Mouse (Mus musculus) CH12.LX (cell line): ENCODE results near the gene Pdyn. TPM values are rescaled to one million over a fixed set of nuclear protein-coding genes. Genes with fewer than 3 reads are reported as not detected.

ENCODE experiments used
- DNase-seq: peaks from one replicate; pipeline ENCODE4 v3.0.0-alpha.2; 2013; ENCODE audit errors: extremely low read depth
- H3K27ac ChIP-seq: 2 replicates; pipeline ENCODE4 v1.5.1; 2012; ENCODE audit warnings: low read depth, mild to moderate bottlenecking, control low read depth, moderate library complexity; ENCODE audit not compliant: insufficient read depth
- H3K27me3 ChIP-seq: replicated peaks from 2 replicates; pipeline ENCODE3; 2012; ENCODE audit warnings: inconsistent platforms
- H3K36me3 ChIP-seq, 2 experiments: replicated peaks in 1 of 2; 2 replicates each; pipeline versions ENCODE3 to v1.6.1; 2012; ENCODE audit warnings: inconsistent platforms in 1 of 2, low read length in 1 of 2, mild to moderate bottlenecking in 1 of 2, mixed read lengths in 1 of 2, moderate library complexity in 1 of 2; ENCODE audit not compliant: control insufficient read depth in 1 of 2, insufficient read depth in 1 of 2
- H3K4me1 ChIP-seq, 2 experiments: 2 replicates each; pipeline ENCODE4 v1.6.1; 2012; ENCODE audit warnings: inconsistent platforms in 1 of 2, moderate library complexity in 1 of 2; ENCODE audit not compliant: insufficient read depth in 2 of 2, control insufficient read depth in 1 of 2
- H3K4me2 ChIP-seq: 2 replicates; pipeline ENCODE4 v1.6.1; 2012; ENCODE audit warnings: low read depth, mild to moderate bottlenecking, control low read depth; ENCODE audit not compliant: poor library complexity, insufficient read depth, severe bottlenecking
- H3K4me3 ChIP-seq, 3 experiments: fragments of 150-350 bp in 1 of 3; sonication (generic) in 1 of 3; replicated peaks in 1 of 3; 2 replicates each; pipeline versions ENCODE3 to v1.5.1; 2011 to 2012; ENCODE audit warnings: low read depth in 2 of 3, low read length in 2 of 3, mild to moderate bottlenecking in 2 of 3, moderate library complexity in 2 of 3, control low read depth in 1 of 3, improper control_type of control experiment in 1 of 3, inconsistent platforms in 1 of 3, mixed read lengths in 1 of 3; ENCODE audit not compliant: poor library complexity in 1 of 3
- H3K79me2 ChIP-seq: replicated peaks from 2 replicates; pipeline ENCODE4 v1.6.1; 2012; ENCODE audit warnings: mild to moderate bottlenecking, moderate library complexity; ENCODE audit not compliant: control insufficient read depth, poor library complexity, insufficient read depth, severe bottlenecking; ENCODE audit errors: extremely low read depth
- H3K9ac ChIP-seq: 2 replicates; pipeline ENCODE4 v1.6.1; 2012; ENCODE audit warnings: low read depth, mild to moderate bottlenecking, control low read depth, moderate library complexity; ENCODE audit not compliant: insufficient read depth
- H3K9me3 ChIP-seq: replicated peaks from 2 replicates; pipeline ENCODE3; 2012; ENCODE audit warnings: low read length, inconsistent platforms, mixed read lengths
- CHD1 ChIP-seq: IDR thresholded peaks from 2 replicates; pipeline ENCODE4 v1.6.1; 2012; ENCODE audit warnings: low read depth, low read length, improper control_type of control experiment, inconsistent platforms
- CHD2 ChIP-seq: IDR thresholded peaks from 2 replicates; pipeline ENCODE4 v1.6.1; 2011; ENCODE audit warnings: low read length, improper control_type of control experiment
- E2F4 ChIP-seq: IDR thresholded peaks from 2 replicates; pipeline ENCODE4 v1.6.1; 2011; ENCODE audit warnings: low read depth, low read length, improper control_type of control experiment; ENCODE audit not compliant: insufficient replicate concordance
- EP300 ChIP-seq: IDR thresholded peaks from 2 replicates; pipeline ENCODE4 v1.6.1; 2011; ENCODE audit warnings: low read length, improper control_type of control experiment
- ETS1 ChIP-seq: conservative IDR thresholded peaks from 2 replicates; pipeline ENCODE4 v1.6.1; 2012; ENCODE audit warnings: low read depth, mild to moderate bottlenecking, inconsistent platforms, low read length, improper control_type of control experiment, moderate library complexity
- GABPA ChIP-seq: IDR thresholded peaks from 2 replicates; pipeline ENCODE4 v1.6.1; 2012; ENCODE audit warnings: low read depth, low read length, improper control_type of control experiment, inconsistent platforms; ENCODE audit not compliant: insufficient replicate concordance
- JUND ChIP-seq: conservative IDR thresholded peaks from 2 replicates; pipeline ENCODE4 v1.6.1; 2011; ENCODE audit warnings: low read depth, low read length, improper control_type of control experiment
- MAFK ChIP-seq: IDR thresholded peaks from 2 replicates; pipeline ENCODE4 v1.6.1; 2011; ENCODE audit warnings: low read length, improper control_type of control experiment; ENCODE audit not compliant: insufficient replicate concordance
- MAX ChIP-seq: IDR thresholded peaks from 2 replicates; pipeline ENCODE4 v1.6.1; 2011; ENCODE audit warnings: low read length, improper control_type of control experiment
- MXI1 ChIP-seq: IDR thresholded peaks from 2 replicates; pipeline ENCODE4 v1.6.1; 2011; ENCODE audit warnings: mild to moderate bottlenecking, low read depth, low read length, improper control_type of control experiment
- MYC ChIP-seq: IDR thresholded peaks from 2 replicates; pipeline ENCODE4 v1.6.1; 2011; ENCODE audit warnings: low read depth, mild to moderate bottlenecking, improper control_type of control experiment, low read length
- POLR2A ChIP-seq: IDR thresholded peaks from 2 replicates; pipeline ENCODE4 v1.6.1; 2011; ENCODE audit warnings: low read depth, mild to moderate bottlenecking, improper control_type of control experiment, low read length
- SMC3 ChIP-seq: IDR thresholded peaks from 2 replicates; pipeline ENCODE4 v1.6.1; 2011; ENCODE audit warnings: low read depth, low read length, improper control_type of control experiment
- TBP ChIP-seq: conservative IDR thresholded peaks from 2 replicates; pipeline ENCODE4 v1.6.1; 2011; ENCODE audit warnings: low read depth, low read length, improper control_type of control experiment
- TCF12 ChIP-seq: IDR thresholded peaks from 2 replicates; pipeline ENCODE4 v1.6.1; 2014; ENCODE audit warnings: low read depth, mild to moderate bottlenecking, inconsistent platforms, low read length, improper control_type of control experiment
- USF2 ChIP-seq: conservative IDR thresholded peaks from 2 replicates; pipeline ENCODE4 v1.6.1; 2011; ENCODE audit warnings: low read depth, low read length, improper control_type of control experiment
- dilution Hi-C: fragments of 300-500 bp; cut with MboI; formaldehyde crosslinking; loops from 2 replicates; pipeline ENCODE4 v1.14.3; 2020; ENCODE audit warnings: low sequenced_read_pairs; ENCODE audit not compliant: extremely low pct_unique_long_range_greater_than_20kb, extremely low pct_ligation_motif_present
- in situ Hi-C: fragments of 300-500 bp; cut with MboI; formaldehyde crosslinking; loops from 3 replicates; pipeline ENCODE4 v1.14.3; 2019; ENCODE audit warnings: low sequenced_read_pairs, low pct_ligation_motif_present, low pct_unique_long_range_greater_than_20kb, mixed read lengths
- polyA plus RNA-seq: library from polyadenylated mRNA; unstranded; fragments of >175 nt; gene quantifications from 2 replicates; pipeline ENCODE4 v1.2.1, GENCODE M21; 2012; ENCODE audit warnings: low read depth; ENCODE audit not compliant: insufficient read length
- total RNA-seq, 2 experiments: library from RNA; depleted of rRNA; stranded (reverse); fragments of 300-350 nt in 1 of 2; fragments of >200 nt in 1 of 2; gene quantifications; 2 replicates each; pipeline ENCODE4 v1.2.3; 2012 to 2014

Pdyn gene
- total and polyA plus RNA-seq, 3 experiments, result not detected

- H3K36me3 ChIP-seq, result no peaks in the 10 kb centered on the region
- H3K79me2 ChIP-seq, result no peaks in the 10 kb centered on the region
- peaks cover 53% of the 10 kb centered on the region for H3K27me3 ChIP-seq
- no peak for DNase-seq
- H3K4me2 ChIP-seq, result no peak overlapping the region
- no peak overlapping the region for H3K9ac ChIP-seq
- H3K9me3 ChIP-seq, result no peaks in the 10 kb centered on the region
- dilution Hi-C loops, result no loop called here
- H3K4me1 ChIP-seq, result 0 out of 4 replicates have a peak, but pooled peaks cover 0 to under 1% of the 10 kb centered on the region in 2 experiments
- H3K4me3 ChIP-seq, result no peak overlapping the region
- TF ChIP-seq ETS1 (no peak), CHD1 (no peak), JUND (no peak), CHD2 (no peak), E2F4 (no peak), MXI1 (no peak), GABPA (no peak), MYC (no peak), SMC3 (no peak)
- in situ Hi-C loops, result loop anchor here (25.0 kb wide), 1 partner anchor 520 kb away; no protein-coding TSS in a partner anchor
- no peak overlapping the region for H3K27ac ChIP-seq
These were observed 7.0 kb downstream of the Pdyn start for GRCm38 (mm10) chr2:129692694-129693093.

DNA sequence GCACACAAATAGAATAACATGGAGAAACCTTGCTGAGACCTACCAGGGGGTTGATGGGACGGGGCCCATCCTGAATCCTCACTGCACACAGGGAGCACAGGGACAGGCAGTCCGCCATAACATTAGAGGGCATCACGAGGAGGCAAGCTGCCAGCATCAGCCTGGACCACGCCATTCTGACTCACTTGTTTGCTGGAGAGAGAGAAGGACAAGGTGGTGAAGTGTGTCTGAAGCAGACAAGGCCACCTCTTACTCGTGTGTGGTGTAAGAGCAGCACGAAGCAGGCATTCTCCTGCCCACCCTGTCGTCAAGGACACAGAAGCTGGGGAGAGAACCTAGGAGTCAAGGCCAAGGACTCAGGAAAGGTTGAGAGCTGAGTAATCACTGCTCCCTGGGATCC, 9.9 kb downstream of the Pdyn start:
- H3K36me3 ChIP-seq, result no peaks in the 10 kb centered on the region
- peaks cover 33% of the 10 kb centered on the region for H3K27me3 ChIP-seq
- no peak overlapping the region for H3K27ac ChIP-seq
- dilution Hi-C loops, result no loop called here
- TF ChIP-seq TBP (no peak), MAX (no peak), EP300 (no peak), MAFK (no peak), SMC3 (no peak), POLR2A (no peak), TCF12 (no peak), USF2 (no peak)
- TF ChIP-seq, all 38 proteins: peak for 0
- no peak for DNase-seq
- no peaks in the 10 kb centered on the region for H3K79me2 ChIP-seq
- H3K9me3 ChIP-seq, result no peaks in the 10 kb centered on the region
- H3K4me3 ChIP-seq, result no peak overlapping the region
- H3K9ac ChIP-seq, result no peak overlapping the region
- no peak overlapping the region for H3K4me2 ChIP-seq
- in situ Hi-C loops, result loop anchor here (25.0 kb wide), 1 partner anchor 523 kb away; no protein-coding TSS in a partner anchor
- peaks cover 0 to 9% of the 10 kb centered on the region in 2 experiments; a peak in 2 of 4 replicates for H3K4me1 ChIP-seq
